Mouse (Mus musculus): Measurements from ENCODE around the gene Ctf2. TPM values are rescaled to one million over a fixed set of nuclear protein-coding genes. Genes with fewer than 3 reads are reported as not detected.
A peak's percentile ranks its signal among the peaks of the same experiment; 100 is the strongest.

Gene Ctf2
- total and polyA plus RNA-seq, 3 experiments: 0.39 to 1.0 TPM; not detected in 1

GRCm38 (mm10) chr7:127745652-127746493, 13.9 kb upstream of the Ctf2 start (continued):
- TF ChIP-seq MYC (IDR thresholded peaks at IDR 0.05; ENCODE audit: low read depth, low read length): no peak
- no peak for TF ChIP-seq CTCF (IDR thresholded peaks at IDR 0.05 in 2 of 3, conservative IDR thresholded peaks at IDR 0.05 in 1 of 3; ENCODE audit: control insufficient read depth in 1 of 3, insufficient read depth in 1 of 3, low read depth in 2 of 3, low read length in 3 of 3, poor library complexity in 1 of 3, severe bottlenecking in 1 of 3)
- TF ChIP-seq TBP (IDR thresholded peaks at IDR 0.05; ENCODE audit: low read depth, low read length): no peak
- no peak for TF ChIP-seq JUND (IDR thresholded peaks at IDR 0.05; ENCODE audit: low read depth, low read length)
- no peak for TF ChIP-seq POLR2AphosphoS5 (IDR thresholded peaks at IDR 0.05; ENCODE audit: borderline replicate concordance, low read depth, low read length)

GRCm38 (mm10) chr7:127745251-127745651, 13.3 kb upstream of the Ctf2 start:
- H3K4me3 ChIP-seq (ENCODE audit: control insufficient read depth in 1 of 2, insufficient read depth in 1 of 2, low read depth in 2 of 2, low read length in 2 of 2): peak overlapping the region; percentile 70 to 72
- H3K9ac ChIP-seq (ENCODE audit: control insufficient read depth, low read depth, low read length, poor library complexity, severe bottlenecking): peak overlapping the region; percentile 72
- peak overlapping the region; percentile 72 for H3K27ac ChIP-seq (ENCODE audit: control insufficient read depth, low read depth, low read length)
- peaks cover 2% of the 10 kb centered on the region; the same call in 1 of the 2 replicates for H3K79me2 ChIP-seq (ENCODE audit: control insufficient read depth, insufficient read depth, low read length, poor library complexity)
- H3K9me3 ChIP-seq (replicated peaks; ENCODE audit: insufficient read depth, low read length): no peaks in the 10 kb centered on the region
- H3K36me3 ChIP-seq (ENCODE audit: control insufficient read depth in 1 of 2, insufficient read depth in 2 of 2, low read length in 2 of 2): peaks cover 0 to 6% of the 10 kb centered on the region in 2 experiments; a peak in 2 of 4 replicates
- no peaks in the 10 kb centered on the region for H3K27me3 ChIP-seq (ENCODE audit: control insufficient read depth in 1 of 2, insufficient read depth in 2 of 2, low read length in 2 of 2)
- H3K4me1 ChIP-seq (ENCODE audit: control insufficient read depth in 1 of 2, insufficient read depth in 2 of 2, low read length in 2 of 2): peaks cover 0 to 8% of the 10 kb centered on the region in 2 experiments; a peak in 1 of 4 replicates
- DNase-seq (ENCODE audit: low read depth, low spot score): peak; percentile 98
- TF ChIP-seq ELF1 (IDR thresholded peaks at IDR 0.05; ENCODE audit: low read depth, low read length): peak; percentile 44
- TF ChIP-seq ZKSCAN1 (IDR thresholded peaks at IDR 0.05; ENCODE audit: low read depth, low read length): no peak
- TF ChIP-seq SIN3A (IDR thresholded peaks at IDR 0.05; ENCODE audit: low read length): peak; percentile 84
- TF ChIP-seq MXI1 (IDR thresholded peaks at IDR 0.05; ENCODE audit: low read depth, low read length): no peak; the same call in 1 of the 2 replicates
- TF ChIP-seq POLR2AphosphoS2 (IDR thresholded peaks at IDR 0.05; ENCODE audit: low read length): peak; percentile 51; the same call in 1 of the 2 replicates
- TF ChIP-seq RCOR1 (IDR thresholded peaks at IDR 0.05; ENCODE audit: low read depth, low read length): peak; percentile 26; the same call in 1 of the 2 replicates
- TF ChIP-seq NRF1 (IDR thresholded peaks at IDR 0.05; ENCODE audit: insufficient read depth, low read depth, low read length, poor library complexity, severe bottlenecking): peak; percentile 18; the same call in 1 of the 2 replicates
- peak; percentile 62 for TF ChIP-seq NELFE (IDR thresholded peaks at IDR 0.05; ENCODE audit: low read depth, low read length)
- no peak for TF ChIP-seq TAL1 (IDR thresholded peaks at IDR 0.05; ENCODE audit: low read length)
- TF ChIP-seq SMC3 (IDR thresholded peaks at IDR 0.05; ENCODE audit: low read depth, low read length): no peak
- TF ChIP-seq BHLHE40 (IDR thresholded peaks at IDR 0.05; ENCODE audit: borderline replicate concordance, low read depth, low read length): no peak
- TF ChIP-seq TBP (IDR thresholded peaks at IDR 0.05; ENCODE audit: low read depth, low read length): peak; percentile 59; the same call in 1 of the 2 replicates
- TF ChIP-seq RAD21 (IDR thresholded peaks at IDR 0.05; ENCODE audit: low read depth, low read length): no peak
- no peak for TF ChIP-seq MEF2A (IDR thresholded peaks at IDR 0.05; ENCODE audit: extremely low read depth, insufficient replicate concordance, low read depth, low read length, poor library complexity, severe bottlenecking)
- no peak for TF ChIP-seq USF2 (IDR thresholded peaks at IDR 0.05; ENCODE audit: borderline replicate concordance in 1 of 2, insufficient read depth in 1 of 2, low read depth in 1 of 2, low read length in 2 of 2)
- TF ChIP-seq CTCF (IDR thresholded peaks at IDR 0.05 in 2 of 3, conservative IDR thresholded peaks at IDR 0.05 in 1 of 3; ENCODE audit: control insufficient read depth in 1 of 3, insufficient read depth in 1 of 3, low read depth in 2 of 3, low read length in 3 of 3, poor library complexity in 1 of 3, severe bottlenecking in 1 of 3): no peak
- TF ChIP-seq MYC (IDR thresholded peaks at IDR 0.05; ENCODE audit: low read depth, low read length): peak; percentile 83
- peak; percentile 39; the same call in 1 of the 2 replicates for TF ChIP-seq MAZ (IDR thresholded peaks at IDR 0.05; ENCODE audit: low read depth, low read length)
- TF ChIP-seq MYB (IDR thresholded peaks at IDR 0.05; ENCODE audit: low read depth, low read length): no peak
- TF ChIP-seq ETS1 (IDR thresholded peaks at IDR 0.05; ENCODE audit: low read depth, low read length): no peak; the same call in 1 of the 2 replicates
- peak; percentile 57 to 72; a peak in 3 of 4 replicates for TF ChIP-seq POLR2A (IDR thresholded peaks at IDR 0.05; ENCODE audit: control insufficient read depth in 1 of 2, insufficient read depth in 1 of 2, low read depth in 1 of 2, low read length in 2 of 2, poor library complexity in 1 of 2)
- TF ChIP-seq ZNF384 (IDR thresholded peaks at IDR 0.05; ENCODE audit: low read depth, low read length): no peak
- no peak for TF ChIP-seq POLR2AphosphoS5 (IDR thresholded peaks at IDR 0.05; ENCODE audit: borderline replicate concordance, low read depth, low read length)
- peak; percentile 80 for TF ChIP-seq USF1 (IDR thresholded peaks at IDR 0.05; ENCODE audit: low read depth, low read length)
- TF ChIP-seq UBTF (IDR thresholded peaks at IDR 0.05; ENCODE audit: borderline replicate concordance, insufficient read depth, low read depth, low read length): no peak
- TF ChIP-seq ZC3H11A (IDR thresholded peaks at IDR 0.05; ENCODE audit: low read depth, low read length): no peak
- peak; percentile 92 for TF ChIP-seq HCFC1 (IDR thresholded peaks at IDR 0.05; ENCODE audit: low read depth, low read length)
- 0 out of 2 replicates have a peak, but pooled peaks have one; percentile 44 for TF ChIP-seq E2F4 (IDR thresholded peaks at IDR 0.05; ENCODE audit: borderline replicate concordance, low read depth, low read length)
- TF ChIP-seq EP300 (IDR thresholded peaks at IDR 0.05; ENCODE audit: low read depth in 1 of 2, low read length in 2 of 2): no peak
- peak; percentile 70 for TF ChIP-seq CHD2 (IDR thresholded peaks at IDR 0.05; ENCODE audit: low read length)
